Mouse (Mus musculus) gastrocnemius, adult 18-20 months (tissue): Measurements from ENCODE around the gene Gm7145. TPM values are rescaled to one million over a fixed set of nuclear protein-coding genes. Genes with fewer than 3 reads are reported as not detected.
"Not testable (repeated sequence)": the region's sequence is repeated elsewhere in the genome, so short reads cannot be mapped to it uniquely, and the experiment has no call there.

Experiments used
- DNase-seq: peaks from one replicate; pipeline ENCODE4 v3.0.0; 2021; ENCODE audit warnings: low spot score
- long read RNA-seq, 2 experiments: library from polyadenylated mRNA; stranded (forward); transcript quantifications; one replicate each; pipeline ENCODE4 v2.0.0; 2021
- total RNA-seq, 2 experiments: library from RNA; stranded (reverse); gene quantifications; 2 replicates each; pipeline ENCODE4 v1.2.3; 2021

Gene Gm7145
- total RNA-seq: not detected
- long read RNA-seq, experiment 1: 0 reads
- long read RNA-seq, experiment 2: 0 reads

DNA sequence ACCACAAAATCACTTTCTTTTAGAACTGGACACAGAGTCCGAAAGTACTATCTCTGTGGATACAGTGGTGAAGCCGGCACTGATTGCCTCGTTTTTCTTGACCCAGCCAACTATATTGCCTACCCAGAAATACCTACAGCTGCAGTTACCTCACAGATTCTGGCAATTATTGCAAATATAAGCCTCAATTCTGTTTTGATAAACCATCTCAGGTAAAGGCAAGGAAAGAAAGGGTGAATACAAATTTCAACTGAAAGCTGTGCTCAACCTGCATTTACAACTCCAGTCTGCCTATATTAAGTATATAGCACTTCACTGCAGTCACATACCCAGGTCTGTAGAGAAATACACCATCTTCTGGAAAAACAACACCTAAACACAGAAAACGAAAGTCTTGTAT, at the start of gene Gm7145:
TSS of gene Gm7145 (plus strand) at position 301 of the 400 bp plus-strand sequence.
- no peak for DNase-seq

GRCm38 (mm10) chr1:117927715-117928114, 38.0 kb upstream of the Gm7145 start, which contains the start of gene Gm28168:
Gm28168 (plus strand) TSS chr1:117928015.
- not testable (repeated sequence) for DNase-seq

- not testable (repeated sequence) for DNase-seq
These were observed 38.1 kb downstream of the Gm7145 start for GRCm38 (mm10) chr1:118003876-118004275.

DNA sequence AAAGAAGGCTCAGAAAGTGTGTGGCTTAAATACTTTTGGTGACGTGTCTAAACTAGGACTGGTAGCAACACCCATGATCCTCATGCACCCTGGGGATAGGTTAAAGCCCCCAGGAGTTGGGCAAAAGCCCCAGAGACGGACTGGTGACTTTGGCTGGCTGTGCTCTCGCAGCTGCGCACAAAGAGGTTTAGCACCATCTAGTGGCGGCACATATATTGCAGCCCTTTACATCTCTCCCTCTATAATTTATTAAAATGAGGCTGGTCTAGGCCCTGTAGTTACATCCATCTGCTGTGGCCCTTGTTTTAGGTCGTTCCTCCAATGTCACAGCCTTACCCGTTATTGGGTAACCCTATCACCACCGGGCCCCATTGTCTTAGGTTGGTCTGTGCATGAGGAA, 47.0 kb downstream of the Gm7145 start:
- not testable (repeated sequence) for DNase-seq

Other genes with a start within 250 kb of the Gm7145 start
- gene B020011L13Rik, start 184.8 kb upstream of the Gm7145 start, total RNA-seq: not detected
- gene Gm28360, start 135.9 kb upstream of the Gm7145 start, total RNA-seq: not detected
- not detected for gene Gm28168, start 37.9 kb upstream of the Gm7145 start, total RNA-seq
- not detected for gene Gm29106, start 210.6 kb downstream of the Gm7145 start, total RNA-seq